Mouse (Mus musculus): ENCODE results near the gene Slc19a3.

GRCm38 (mm10) chr1:82991596-82991995, 46.7 kb downstream of the Slc19a3 start:
- TF ChIP-seq CTCF (conservative IDR thresholded peaks at IDR 0.05 in 1 of 2, IDR thresholded peaks at IDR 0.05 in 1 of 2; ENCODE audit: low read depth in 2 of 2, low read length in 2 of 2) = no peak
- TF ChIP-seq POLR2A (IDR thresholded peaks at IDR 0.05; ENCODE audit: low read depth, low read length) = no peak
- TF ChIP-seq ETS1 (conservative IDR thresholded peaks at IDR 0.05; ENCODE audit: low read depth, low read length) = no peak
- no peak for TF ChIP-seq MAX (IDR thresholded peaks at IDR 0.05; ENCODE audit: low read length)
- TF ChIP-seq MYC (IDR thresholded peaks at IDR 0.05; ENCODE audit: low read depth, low read length) = no peak
- TF ChIP-seq RAD21 (IDR thresholded peaks at IDR 0.05; ENCODE audit: low read depth, low read length) = no peak
- no peak for TF ChIP-seq TCF12 (IDR thresholded peaks at IDR 0.05; ENCODE audit: low read depth, low read length)
